Mouse (Mus musculus) WW6 (cell line): ENCODE data around the gene Brca1.
A peak's percentile ranks its signal among the peaks of the same experiment; 100 is the strongest.
"Not testable (repeated sequence)": the region's sequence is repeated elsewhere in the genome, so short reads cannot be mapped to it uniquely, and the experiment has no call there.

Source experiments
- DNase-seq: peaks from one replicate; pipeline ENCODE4 v3.0.0-alpha.2; 2013; ENCODE audit warnings: low read depth, low spot score

Gene Brca1

DNA sequence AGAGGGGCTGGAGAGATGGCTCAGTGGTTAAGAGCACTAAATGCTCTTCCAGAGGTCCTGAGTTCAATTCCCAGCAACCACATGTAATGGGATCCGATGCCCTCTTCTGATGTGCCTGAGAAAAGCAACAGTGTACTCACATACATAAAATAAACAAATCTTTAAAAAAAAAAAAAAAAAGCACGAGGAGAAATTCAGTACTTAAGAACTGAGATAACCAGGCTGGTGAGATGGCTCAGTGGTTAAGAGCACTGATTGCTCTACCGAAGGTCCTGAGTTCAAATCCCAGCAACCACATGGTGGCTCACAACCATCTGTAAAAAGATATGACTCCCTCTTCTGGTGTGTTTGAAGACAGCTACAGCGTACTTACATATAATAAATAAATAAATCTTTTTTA lies 102.2 kb downstream of the Brca1 start:
- not testable (repeated sequence) for DNase-seq

DNA sequence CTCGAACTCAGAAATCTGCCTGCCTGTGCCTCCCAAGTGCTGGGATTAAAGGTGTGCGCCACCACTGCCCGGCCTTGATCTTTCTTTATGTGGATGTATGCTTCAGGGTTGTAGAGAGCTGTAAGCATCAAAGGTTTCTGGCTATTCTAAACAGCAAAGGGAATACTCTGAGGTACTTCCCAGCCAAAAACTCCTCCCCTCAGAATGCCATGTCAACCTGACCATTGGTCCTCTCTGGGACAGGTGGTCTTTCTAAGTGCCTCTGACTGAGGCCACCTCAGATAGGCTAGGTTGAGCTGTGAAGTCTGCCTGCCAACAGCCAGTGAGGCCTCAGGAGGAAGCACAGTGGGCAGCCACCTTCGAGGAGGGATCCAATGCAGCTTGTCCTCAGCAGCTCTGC lies 102.9 kb downstream of the Brca1 start:
- DNase-seq, result no peak

GRCm38 (mm10) chr11:101448274-101448746 lies 103.4 kb downstream of the Brca1 start, which contains the start of gene Ifi35:
Ifi35 (plus strand) TSS chr11:101448407.
- no peak for DNase-seq

DNA sequence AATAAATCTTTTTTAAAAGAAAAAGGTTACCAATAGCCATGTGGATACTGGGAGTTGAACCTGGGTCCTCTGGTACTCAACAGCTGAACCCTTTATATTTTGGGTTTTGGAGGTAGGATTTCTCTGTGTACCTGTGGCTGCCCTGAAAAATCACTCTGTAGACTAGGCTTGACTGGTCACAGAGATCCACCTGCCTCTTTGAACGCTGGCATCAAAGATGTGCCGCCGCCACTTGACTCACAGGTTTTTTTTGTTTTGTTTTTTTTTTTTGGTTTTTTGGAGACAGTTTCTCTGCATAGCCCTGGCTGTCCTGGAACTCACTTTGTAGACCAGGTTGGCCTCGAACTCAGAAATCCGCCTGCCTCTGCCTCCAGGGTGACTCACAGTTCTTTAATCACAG lies 104.0 kb downstream of the Brca1 start:
- DNase-seq, result no peak

DNA sequence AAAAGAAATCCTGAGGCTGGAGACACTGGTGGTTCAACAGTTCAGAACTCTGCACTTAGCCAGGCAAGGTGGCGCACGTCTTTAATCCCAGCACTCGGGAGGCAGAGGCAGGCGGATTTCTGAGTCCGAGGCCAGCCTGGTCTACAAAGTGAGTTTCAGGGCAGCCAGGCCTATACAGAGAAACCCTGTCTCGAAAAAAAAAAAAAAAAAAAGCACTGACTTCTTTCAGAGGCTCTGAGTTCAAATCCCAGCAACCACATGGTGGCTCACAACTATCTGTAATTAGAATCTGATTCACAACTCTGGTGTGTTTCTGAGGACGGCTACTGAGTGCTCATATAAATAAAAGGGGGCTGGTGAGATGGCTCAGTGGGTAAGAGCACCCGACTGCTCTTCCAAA lies 104.9 kb downstream of the Brca1 start:
- DNase-seq, result not testable (repeated sequence)

DNA sequence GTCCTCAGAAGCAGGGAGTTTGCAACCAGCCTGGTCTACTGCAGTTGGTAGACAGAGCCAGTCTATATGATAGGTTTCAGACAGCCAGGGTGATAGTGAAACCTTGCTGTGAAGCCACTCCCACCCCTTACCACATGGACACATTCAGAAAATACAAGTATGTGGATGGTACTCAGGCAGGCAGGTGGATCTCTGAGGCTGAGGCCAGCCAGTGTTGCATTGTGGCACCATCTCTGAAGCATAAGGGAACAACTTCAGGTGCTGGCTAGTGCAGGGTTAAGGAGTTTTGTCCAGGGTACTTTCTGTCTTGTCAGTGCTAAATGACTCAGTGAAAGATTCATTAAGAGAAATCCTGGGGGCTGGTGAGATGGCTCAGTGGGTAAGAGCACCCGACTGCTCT lies 105.4 kb downstream of the Brca1 start:
- no peak for DNase-seq

DNA sequence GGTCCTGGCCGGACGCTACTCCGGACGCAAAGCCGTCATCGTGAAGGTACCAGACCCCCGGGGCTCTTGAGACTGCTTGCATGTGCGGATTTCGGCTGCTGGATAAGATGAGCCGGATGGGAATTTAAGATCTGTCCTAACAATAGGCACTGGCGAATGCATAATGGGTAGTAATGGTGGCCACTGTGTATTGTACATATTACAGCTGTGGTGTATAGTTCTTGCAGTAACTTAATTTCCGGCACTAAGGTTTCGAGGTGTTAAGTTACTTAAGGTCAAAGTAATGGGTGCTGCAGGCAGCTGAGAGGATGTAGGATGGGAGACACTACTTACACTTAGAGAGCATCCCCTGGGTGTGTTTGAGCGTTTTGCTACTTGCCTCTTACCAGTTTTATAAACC lies 109.0 kb downstream of the Brca1 start:
- no peak for DNase-seq

- DNase-seq, result peak; percentile 100
These were observed 109.5 kb downstream of the Brca1 start, which contains the start of gene Rpl27 for GRCm38 (mm10) chr11:101442127-101442693. Rpl27 (plus strand) TSS chr11:101442298.

DNA sequence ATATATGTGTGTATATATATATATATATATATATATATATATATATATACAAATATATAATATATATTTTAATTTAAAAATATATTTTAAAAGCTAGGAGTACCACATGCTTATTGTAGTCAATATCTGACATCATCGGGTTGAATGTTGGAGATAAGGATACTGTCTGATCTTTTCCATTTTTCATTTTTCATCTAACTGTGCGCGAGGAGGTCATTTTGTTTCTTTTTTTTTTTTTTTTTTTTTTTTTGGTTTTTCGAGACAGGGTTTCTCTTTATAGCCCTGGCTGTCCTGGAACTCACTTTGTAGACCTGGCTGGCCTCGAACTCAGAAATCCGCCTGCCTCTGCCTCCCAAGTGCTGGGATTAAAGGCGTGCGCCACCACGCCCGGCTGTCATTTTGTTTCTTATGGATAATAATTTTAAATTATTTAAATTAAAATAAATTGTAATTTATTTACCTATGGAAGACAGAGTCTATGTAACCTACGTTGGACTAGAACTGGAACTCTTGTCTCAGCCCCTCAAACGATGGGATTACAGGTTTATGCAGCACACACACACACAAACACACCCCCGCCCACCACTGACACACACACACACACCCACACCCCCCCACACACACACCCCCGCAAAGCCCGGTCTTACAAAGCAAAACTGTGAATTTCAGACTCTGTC lies 110.2 kb downstream of the Brca1 start:
- not testable (repeated sequence) for DNase-seq
